27 mouse cellular contexts compared by ENCODE assay signal in the genomic region with DNA sequence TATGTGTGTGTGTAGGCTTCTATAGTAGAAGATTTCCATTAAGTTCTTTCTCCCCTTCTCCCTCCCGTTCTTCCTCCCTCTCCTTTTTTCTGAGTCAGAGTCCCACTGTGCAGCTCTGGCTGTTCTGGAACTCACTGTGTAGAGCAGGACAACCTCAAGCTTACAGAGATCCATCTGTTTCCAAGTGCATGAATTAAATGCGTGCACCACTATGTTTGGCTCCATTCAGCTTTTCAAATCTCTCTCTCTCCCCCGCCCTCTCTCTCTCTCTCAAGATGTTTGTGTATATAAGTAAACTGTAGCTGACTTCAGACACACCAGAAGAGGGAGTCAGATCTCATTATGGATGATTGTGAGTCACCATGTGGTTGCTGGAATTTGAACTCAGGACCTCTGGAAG.
"Had no signal": no experiment of that assay in that cellular context is flagged by ENCODE, and none has a peak within 500 bp of the region (broad histone marks: within the 10 kb centered on the region; RNA-seq: fewer than 3 reads in every experiment).

No protein-coding gene starts in this region.

- H3K4me3 ChIP-seq: heart, adult 2 months; hindbrain, embryonic 10.5 days; hindbrain, embryonic 12.5 days; intestine, embryonic 15.5 days; kidney, embryonic 15.5 days; layer of hippocampus, adult 2 months; limb, embryonic 10.5 days; limb, embryonic 12.5 days; liver, embryonic 13.5 days; liver, embryonic 15.5 days had no signal

- H3K27ac ChIP-seq: heart, adult 2 months; hindbrain, embryonic 10.5 days; hindbrain, embryonic 12.5 days; hindbrain, embryonic 14.5 days; intestine, embryonic 15.5 days; kidney, embryonic 15.5 days; layer of hippocampus, adult 2 months; limb, embryonic 10.5 days; limb, embryonic 12.5 days; liver, embryonic 13.5 days; liver, embryonic 15.5 days had no signal

- H3K9ac ChIP-seq: hindbrain, embryonic 12.5 days; hindbrain, embryonic 14.5 days; intestine, embryonic 15.5 days; kidney, embryonic 15.5 days; limb, embryonic 12.5 days; liver, embryonic 13.5 days; liver, embryonic 15.5 days; liver, postnatal 0 days had no signal

- H3K27me3 ChIP-seq: hindbrain, embryonic 12.5 days; intestine, embryonic 15.5 days; kidney, embryonic 15.5 days; limb, embryonic 12.5 days; liver, embryonic 13.5 days; liver, embryonic 15.5 days had no signal

- ATAC-seq: hindbrain, embryonic 16.5 days; inflammation-experienced regulatory T-cells, adult 6 months; intestine, embryonic 15.5 days; intestine, postnatal 0 days; liver, postnatal 0 days had no signal

- H3K9me3 ChIP-seq: hindbrain, embryonic 10.5 days; hindbrain, embryonic 12.5 days; intestine, embryonic 15.5 days; kidney, embryonic 15.5 days; limb, embryonic 10.5 days; limb, embryonic 12.5 days; liver, embryonic 13.5 days; liver, embryonic 15.5 days had no signal

- H3K4me1 ChIP-seq: hindbrain, embryonic 12.5 days; intestine, embryonic 15.5 days; kidney, embryonic 15.5 days; liver, embryonic 15.5 days had no signal

- H3K4me2 ChIP-seq: heart, embryonic 11.5 days; hindbrain, embryonic 12.5 days; hindbrain, embryonic 14.5 days; intestine, embryonic 15.5 days; kidney, embryonic 15.5 days; limb, embryonic 12.5 days; liver, embryonic 11.5 days; liver, embryonic 13.5 days; liver, embryonic 15.5 days had no signal

- H3K36me3 ChIP-seq: hindbrain, embryonic 10.5 days; hindbrain, embryonic 12.5 days; intestine, embryonic 15.5 days; kidney, embryonic 15.5 days; limb, embryonic 10.5 days; limb, embryonic 12.5 days; liver, embryonic 13.5 days; liver, embryonic 15.5 days had no signal

- DNase-seq: gastrocnemius, postnatal 14 days; gastrocnemius, postnatal 36 days; heart, adult 2 months; heart, postnatal 10 days; heart, postnatal 4 days; kidney, adult 2 months; kidney, adult 9 months; kidney, postnatal 10 days; kidney, postnatal 25 days; kidney, postnatal 4 days; liver; liver, embryonic 13.5 days; liver, postnatal 0 days had no signal
